Mouse (Mus musculus) forebrain, embryonic 15.5 days (tissue): ENCODE results near the gene Gm17521. TPM values are rescaled to one million over a fixed set of nuclear protein-coding genes. Genes with fewer than 3 reads are reported as not detected.
"Not testable (repeated sequence)": the region's sequence is repeated elsewhere in the genome, so short reads cannot be mapped to it uniquely, and the experiment has no call there.

Experiments
- ATAC-seq: fragments of 200-750 bp; cut with Nextera tagmentation; replicated peaks from 2 replicates; pipeline ENCODE4 v1.8.0; 2017; ENCODE audit warnings: mild to moderate bottlenecking, moderate TSS enrichment, moderate library complexity
- H3K27ac ChIP-seq: fragments of 300-500 bp; sonication (generic); replicated peaks from 2 replicates; pipeline ENCODE4 v1.5.1; 2015; ENCODE audit warnings: mild to moderate bottlenecking, inconsistent platforms
- H3K27me3 ChIP-seq: fragments of 300-500 bp; sonication (generic); 2 replicates; pipeline ENCODE4 v1.6.1; 2015; ENCODE audit warnings: inconsistent platforms
- H3K36me3 ChIP-seq: fragments of 300-500 bp; sonication (generic); 2 replicates; pipeline ENCODE4 v1.6.1; 2015; ENCODE audit warnings: mild to moderate bottlenecking, inconsistent platforms
- H3K4me1 ChIP-seq: fragments of 300-500 bp; sonication (generic); 2 replicates; pipeline ENCODE4 v1.6.1; 2015; ENCODE audit warnings: inconsistent platforms
- H3K4me2 ChIP-seq: fragments of 300-500 bp; sonication (generic); replicated peaks from 2 replicates; pipeline ENCODE4 v1.6.1; 2015; ENCODE audit warnings: mild to moderate bottlenecking, inconsistent platforms
- H3K4me3 ChIP-seq: fragments of 300-500 bp; sonication (generic); 2 replicates; pipeline ENCODE4 v1.5.1; 2015; ENCODE audit warnings: mild to moderate bottlenecking, inconsistent platforms
- H3K9ac ChIP-seq: fragments of 300-500 bp; sonication (generic); replicated peaks from 2 replicates; pipeline ENCODE4 v1.6.1; 2015; ENCODE audit warnings: mild to moderate bottlenecking, inconsistent platforms
- H3K9me3 ChIP-seq: fragments of 300-500 bp; sonication (generic); 2 replicates; pipeline ENCODE4 v1.6.1; 2016; ENCODE audit warnings: inconsistent platforms
- WGBS: fragments of 180-500 bp; shearing (Covaris S2); methylation state at CpG from one replicate; pipeline ENCODE4 v1.1.7; 2015; ENCODE audit warnings: mixed read lengths; 5-methylcytosine and 5-hydroxymethylcytosine counted together
- polyA plus RNA-seq: library from polyadenylated mRNA; unstranded; fragments of >200 nt; fragmentation: Nextera tagmentation; extraction: Ambion mirVana; gene quantifications from 2 replicates; pipeline ENCODE4 v1.2.1, GENCODE M21; 2015

Gene Gm17521
- polyA plus RNA-seq, result not detected in 2 replicates

GRCm38 (mm10) chrX:123029569-123029968 is at the start of gene Gm17521:
Gm17521 (minus strand) TSS chrX:123029669.
- H3K9me3 ChIP-seq, H3K4me2 ChIP-seq, H3K4me1 ChIP-seq, H3K36me3 ChIP-seq, H3K27me3 ChIP-seq, H3K4me3 ChIP-seq, ATAC-seq, H3K9ac ChIP-seq, H3K27ac ChIP-seq: not testable (repeated sequence)
- WGBS, result 82% methylated on average over 1 of the region's 1 CpGs

DNA sequence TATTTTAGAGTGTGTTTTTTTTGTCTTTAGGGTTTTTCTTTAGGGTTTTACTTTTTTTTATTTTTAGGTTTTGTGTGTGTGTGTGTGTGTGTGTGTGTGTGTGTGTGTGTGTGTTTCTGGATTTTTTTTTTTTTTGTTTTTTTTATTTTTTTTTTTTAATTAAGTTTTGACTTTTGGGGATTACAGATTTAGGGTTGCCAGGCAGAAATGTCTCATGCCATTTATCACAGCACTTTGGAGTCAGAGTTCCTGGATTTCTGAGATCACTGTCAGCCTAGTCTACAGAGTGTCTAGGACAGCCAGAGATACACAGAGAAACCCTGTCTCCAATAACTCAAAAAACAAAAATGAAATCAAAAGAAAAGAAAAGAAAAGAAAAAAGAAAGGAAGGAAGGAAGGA is 14.5 kb upstream of the Gm17521 start:
- Histone ChIP-seq H3K9me3 (no peaks in the 10 kb centered on the region), H3K4me1 (no peaks in the 10 kb centered on the region), H3K36me3 (no peaks in the 10 kb centered on the region)

GRCm38 (mm10) chrX:123043516-123043915 is 14.0 kb upstream of the Gm17521 start:
- no peak overlapping the region for H3K27ac ChIP-seq
- H3K36me3 ChIP-seq, result no peaks in the 10 kb centered on the region
- H3K9ac ChIP-seq, result no peak overlapping the region
- no peaks in the 10 kb centered on the region for H3K27me3 ChIP-seq
- H3K9me3 ChIP-seq, result no peaks in the 10 kb centered on the region
- ATAC-seq, result no peak
- no peak overlapping the region for H3K4me2 ChIP-seq
- H3K4me3 ChIP-seq, result no peak overlapping the region
- no peaks in the 10 kb centered on the region for H3K4me1 ChIP-seq
- 76% methylated on average over 4 of the region's 4 CpGs for WGBS

More for the DNA sequence above, 14.5 kb upstream of the Gm17521 start:
- no peak overlapping the region for H3K9ac ChIP-seq
- no peak overlapping the region for H3K4me3 ChIP-seq
- no peak overlapping the region for H3K27ac ChIP-seq
- no peak overlapping the region for H3K4me2 ChIP-seq
- no peaks in the 10 kb centered on the region for H3K27me3 ChIP-seq
- ATAC-seq, result no peak

Other genes starting within 250 kb of the Gm17521 start
- gene Cldn34c1, start 73.8 kb upstream of the Gm17521 start, polyA plus RNA-seq, result 31.0 and 32.8 TPM in 2 replicates
- gene Srsx, start 192.8 kb upstream of the Gm17521 start, polyA plus RNA-seq, result not detected in 2 replicates
- not detected in 2 replicates for gene Gm17577, start 217.2 kb upstream of the Gm17521 start, polyA plus RNA-seq